Mouse (Mus musculus): Measurements from ENCODE around the gene Tpp1.
"Not testable (repeated sequence)": the region's sequence is repeated elsewhere in the genome, so short reads cannot be mapped to it uniquely, and the experiment has no call there.

Tpp1 gene

DNA sequence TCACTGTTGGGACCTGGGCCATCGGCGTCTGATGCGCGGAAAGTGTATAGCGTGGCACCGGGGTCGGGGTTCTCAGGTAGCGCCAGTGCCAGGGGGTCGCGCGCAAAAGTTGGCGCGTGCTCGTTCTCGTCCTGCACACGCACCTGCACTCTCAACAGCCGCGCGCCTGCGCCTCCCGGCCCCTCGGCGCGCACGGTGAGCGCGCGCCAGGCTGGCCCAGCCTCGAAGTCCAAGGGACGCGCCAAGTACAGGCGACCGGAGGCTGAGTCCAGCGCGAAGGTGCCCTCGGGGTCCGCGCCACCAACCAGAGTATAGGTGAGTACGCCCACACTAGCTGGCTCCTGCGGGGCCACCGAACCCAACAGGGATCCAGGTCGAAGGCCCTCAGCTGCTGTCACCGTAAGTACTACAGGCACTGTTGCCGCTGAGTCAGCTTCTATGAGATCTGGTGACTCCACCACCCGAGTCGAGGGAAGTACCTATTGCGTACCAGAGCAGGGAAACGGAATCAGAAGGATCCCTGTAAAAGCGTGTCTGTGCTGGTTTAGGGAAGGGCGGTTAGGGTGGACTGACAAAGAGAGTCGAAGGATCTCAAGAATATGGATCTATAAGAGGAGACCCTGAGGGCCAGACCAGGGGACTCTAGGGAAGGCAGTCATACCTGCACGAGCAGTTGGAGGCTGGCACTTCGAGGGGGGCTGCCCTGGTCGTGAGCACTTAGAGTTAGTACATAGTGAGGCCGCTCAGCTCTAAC lies 10.7 kb upstream of the Tpp1 start:
- in situ Hi-C loops (cut with MboI; ENCODE audit: low sequenced_read_pairs): no loop called here

DNA sequence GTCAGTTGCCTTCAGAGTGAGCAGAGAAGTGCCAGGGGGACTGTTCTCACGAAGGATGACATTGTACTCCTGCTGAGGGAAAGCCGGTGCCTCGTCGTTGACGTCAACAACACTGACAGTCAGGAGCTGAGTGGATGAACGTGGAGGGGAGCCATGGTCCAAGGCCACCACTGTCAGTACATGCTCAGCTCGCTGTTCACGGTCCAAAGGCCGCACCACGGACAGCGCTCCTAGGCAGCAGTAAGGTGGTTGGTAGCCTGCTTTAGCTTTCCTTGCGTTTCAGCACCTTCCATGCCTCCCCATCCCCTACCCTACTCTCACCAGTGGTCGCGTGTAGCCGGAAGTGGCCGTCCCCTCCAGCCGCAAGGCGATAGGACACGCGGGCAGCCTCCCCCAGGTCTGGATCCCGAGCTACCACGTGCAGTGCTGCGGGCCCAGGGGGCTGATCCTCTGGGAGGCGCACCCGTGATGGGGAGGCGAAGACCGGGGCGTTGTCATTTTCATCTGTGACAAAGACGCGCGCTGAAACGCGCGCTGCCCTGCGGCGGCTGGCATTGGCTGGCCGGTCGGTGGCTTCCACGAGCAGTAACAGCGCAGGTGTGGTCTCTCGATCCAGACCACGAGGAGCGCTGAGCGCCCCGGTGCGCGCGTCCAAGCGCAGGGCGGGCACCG lies 9.9 kb upstream of the Tpp1 start:
- in situ Hi-C loops (cut with MboI; ENCODE audit: low sequenced_read_pairs): no loop called here

DNA sequence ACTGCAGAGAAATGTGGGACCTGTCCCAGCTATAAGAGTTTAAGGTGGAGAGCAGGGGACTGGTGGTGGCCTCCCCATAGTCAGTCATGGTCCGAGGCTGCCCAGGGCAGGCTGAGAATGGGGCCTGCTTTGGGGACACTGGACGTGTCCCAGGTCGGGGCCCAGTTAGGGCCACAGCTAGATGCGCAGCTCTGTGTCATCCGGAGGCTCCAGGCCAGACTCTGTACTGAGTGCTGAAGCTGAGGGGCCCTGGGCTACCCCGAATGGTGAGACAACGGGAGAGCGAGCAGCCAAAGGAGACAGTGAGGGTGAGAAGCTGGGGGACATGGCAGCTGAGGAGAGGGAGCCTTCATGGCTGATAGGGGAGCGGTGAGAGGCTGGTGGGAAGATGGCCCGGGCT lies 1.2 kb upstream of the Tpp1 start:
- in situ Hi-C loops (cut with MboI; ENCODE audit: low sequenced_read_pairs): no loop called here

DNA sequence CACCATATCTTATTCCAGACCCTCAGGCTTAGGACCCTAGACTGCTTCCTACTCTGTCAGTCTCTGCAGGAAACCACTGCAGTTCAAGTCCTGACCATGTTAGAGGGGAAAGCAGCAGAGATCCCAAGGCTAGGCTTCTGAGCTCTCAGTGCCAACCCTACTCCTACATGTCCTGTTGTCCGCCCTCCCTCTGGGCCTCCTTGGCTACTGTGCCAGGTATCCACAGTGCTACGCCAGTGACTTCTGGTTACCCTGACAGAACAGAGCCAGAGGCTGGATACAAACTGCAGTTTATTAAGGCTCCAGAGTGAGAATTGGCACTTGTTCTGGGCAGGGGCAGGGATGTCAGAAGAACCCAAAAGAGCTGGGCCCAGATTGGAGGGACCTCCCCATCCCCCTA lies 681 bp upstream of the Tpp1 start:
- in situ Hi-C loops (cut with MboI; ENCODE audit: low sequenced_read_pairs): no loop called here

DNA sequence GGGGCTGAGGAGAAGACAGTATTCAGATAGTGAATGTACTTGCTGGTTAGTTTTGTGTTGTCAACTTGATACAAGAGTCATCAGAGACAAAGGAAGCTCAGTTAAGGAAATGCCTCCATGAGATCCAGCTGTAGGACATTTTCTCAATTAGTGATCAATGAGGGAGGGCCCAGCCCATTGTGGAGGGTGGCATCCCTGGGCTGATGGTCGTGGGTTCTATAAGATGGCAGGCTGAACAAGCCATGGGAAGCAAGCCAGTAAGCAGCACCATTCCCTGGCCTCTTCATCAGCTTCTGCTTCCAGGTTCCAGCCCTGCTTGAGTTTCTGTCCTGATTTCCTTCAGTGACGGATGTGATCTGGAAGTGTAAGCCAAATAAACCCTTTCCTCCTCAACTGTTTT lies 4.3 kb downstream of the Tpp1 start:
- in situ Hi-C loops (cut with MboI; ENCODE audit: low sequenced_read_pairs): no loop called here

DNA sequence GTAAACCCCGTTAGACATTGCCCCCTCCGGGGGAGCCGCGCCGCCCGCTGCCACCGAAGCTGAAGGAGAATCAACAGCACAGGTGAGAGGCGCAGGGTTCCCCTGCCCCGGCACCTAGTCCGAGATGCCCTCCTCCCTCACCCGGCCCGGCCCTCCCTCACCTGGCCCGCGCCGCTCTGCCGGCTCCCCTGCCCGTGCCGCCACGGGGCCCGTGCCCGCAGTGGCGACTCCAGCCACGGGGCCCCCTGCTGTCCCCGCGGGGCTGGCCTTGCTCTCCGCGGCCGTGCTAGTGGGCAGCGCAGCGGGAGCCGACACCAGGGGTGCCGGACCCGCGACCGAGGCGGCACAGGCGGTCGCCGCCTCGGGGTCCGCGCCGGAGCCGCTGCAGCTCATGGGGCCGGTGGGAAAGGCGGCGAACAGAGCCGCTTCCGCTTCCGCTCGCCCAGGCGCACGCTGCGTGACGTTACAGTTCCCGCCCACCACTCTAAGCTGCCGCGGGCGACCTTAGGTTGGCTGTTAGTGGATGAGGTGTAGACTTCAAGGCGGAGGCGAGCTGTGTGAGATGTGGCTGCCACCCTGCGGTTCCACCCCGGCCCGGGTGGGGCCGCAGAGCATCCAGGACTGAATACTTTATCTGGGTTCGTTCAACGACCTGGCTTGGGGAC lies 8.0 kb downstream of the Tpp1 start, which contains the start of gene Taf10:
TSS of gene Taf10 (minus strand) at position 436 of the 665 bp plus-strand sequence.
- in situ Hi-C loops (cut with MboI; ENCODE audit: low sequenced_read_pairs): no loop called here

DNA sequence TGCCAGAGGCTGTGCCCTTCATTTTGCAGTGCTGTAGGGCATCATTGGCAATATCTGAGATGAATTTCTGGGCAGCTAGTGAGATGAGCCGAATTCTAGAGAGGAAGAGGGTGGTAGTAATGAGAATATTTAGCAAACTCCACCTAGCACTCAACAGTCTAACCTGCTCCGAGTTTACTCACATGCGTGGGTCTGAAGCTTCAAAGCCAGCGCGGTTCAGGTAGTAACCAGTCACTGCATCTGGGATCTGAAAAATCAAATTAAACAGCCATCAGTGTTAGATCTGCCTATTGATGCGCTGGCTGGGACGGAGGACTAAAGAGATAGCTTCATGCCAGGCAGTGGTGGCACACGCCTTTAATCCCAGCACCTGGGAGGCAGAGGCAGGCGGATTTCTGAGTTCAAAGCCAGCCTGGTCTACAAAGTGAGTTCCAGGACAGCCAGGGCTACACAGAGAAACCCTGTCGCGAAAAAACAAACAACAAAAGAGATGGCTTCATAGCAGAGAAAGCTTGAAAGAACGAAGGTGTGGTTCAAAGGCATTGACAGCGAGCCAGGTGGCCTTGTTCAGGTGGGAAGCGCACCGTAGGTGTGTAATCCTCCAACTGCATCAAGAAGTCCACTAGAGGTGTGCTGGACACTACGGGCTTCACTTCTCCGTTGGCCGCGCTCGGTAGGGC lies 8.6 kb downstream of the Tpp1 start:
- in situ Hi-C loops (cut with MboI; ENCODE audit: low sequenced_read_pairs): not testable (repeated sequence)

DNA sequence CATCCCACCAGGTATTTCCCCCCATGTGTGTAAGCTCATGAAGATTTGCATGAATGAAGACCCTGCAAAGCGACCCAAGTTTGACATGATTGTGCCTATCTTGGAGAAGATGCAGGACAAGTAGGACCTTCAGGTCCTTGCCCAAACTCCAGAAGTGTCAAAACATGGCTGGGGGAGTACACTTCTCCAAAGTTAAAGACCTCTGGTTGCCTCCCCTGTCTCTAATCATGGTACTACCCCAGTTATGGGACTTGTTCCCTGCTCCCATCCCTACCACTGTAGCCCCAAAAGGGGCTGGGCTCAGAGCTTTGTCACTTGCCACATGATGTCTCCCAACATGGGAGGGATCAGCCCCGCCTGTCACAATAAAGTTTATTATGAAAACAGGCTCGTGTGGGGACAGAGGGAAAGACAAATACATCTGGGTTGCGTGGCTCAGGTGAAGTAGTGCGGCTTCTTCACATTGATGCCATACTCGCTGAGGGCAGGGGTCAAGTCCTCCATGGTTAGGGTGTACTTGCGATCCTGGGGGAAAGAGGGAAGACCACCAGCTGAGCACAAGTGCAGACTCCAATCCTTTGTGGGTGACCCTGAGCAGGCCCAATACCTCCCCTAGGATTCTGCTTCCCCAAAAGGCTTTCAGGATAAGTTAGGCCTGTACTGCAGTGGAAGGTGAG lies 9.4 kb downstream of the Tpp1 start:
- in situ Hi-C loops (cut with MboI; ENCODE audit: low sequenced_read_pairs): not testable (repeated sequence)

DNA sequence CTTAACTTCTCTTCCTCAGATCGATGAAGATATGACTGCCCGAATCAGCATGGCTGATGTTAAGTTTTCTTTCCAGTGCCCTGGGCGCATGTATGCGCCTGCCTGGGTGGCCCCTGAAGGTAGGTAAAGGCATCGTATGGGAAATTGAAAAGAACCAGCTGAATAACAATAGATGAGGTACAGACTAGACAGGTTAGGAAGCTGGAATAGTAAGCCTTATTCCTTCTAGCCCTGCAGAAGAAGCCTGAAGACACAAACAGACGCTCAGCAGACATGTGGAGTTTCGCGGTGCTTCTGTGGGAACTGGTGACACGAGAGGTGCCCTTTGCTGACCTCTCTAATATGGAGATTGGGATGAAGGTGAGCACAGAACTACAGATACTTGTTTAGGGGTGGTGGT lies 10.1 kb downstream of the Tpp1 start:
- in situ Hi-C loops (cut with MboI; ENCODE audit: low sequenced_read_pairs): no loop called here

DNA sequence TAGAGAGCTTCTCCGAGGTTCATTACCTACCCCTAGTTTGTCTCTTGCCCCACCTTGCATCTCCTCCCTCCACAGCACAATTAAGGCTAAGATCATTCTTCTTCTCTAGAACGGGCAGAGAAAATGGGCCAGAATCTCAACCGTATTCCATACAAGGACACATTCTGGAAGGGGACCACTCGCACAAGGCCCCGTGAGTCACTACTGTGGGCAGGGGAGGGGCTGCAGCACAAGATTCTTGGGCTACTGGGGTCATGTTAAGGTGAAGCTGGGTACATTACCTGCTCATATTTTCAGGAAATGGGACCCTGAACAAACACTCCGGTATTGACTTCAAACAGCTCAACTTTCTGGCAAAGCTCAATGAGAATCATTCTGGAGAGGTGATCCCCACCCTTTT lies 11.2 kb downstream of the Tpp1 start:
- in situ Hi-C loops (cut with MboI; ENCODE audit: low sequenced_read_pairs): no loop called here

DNA sequence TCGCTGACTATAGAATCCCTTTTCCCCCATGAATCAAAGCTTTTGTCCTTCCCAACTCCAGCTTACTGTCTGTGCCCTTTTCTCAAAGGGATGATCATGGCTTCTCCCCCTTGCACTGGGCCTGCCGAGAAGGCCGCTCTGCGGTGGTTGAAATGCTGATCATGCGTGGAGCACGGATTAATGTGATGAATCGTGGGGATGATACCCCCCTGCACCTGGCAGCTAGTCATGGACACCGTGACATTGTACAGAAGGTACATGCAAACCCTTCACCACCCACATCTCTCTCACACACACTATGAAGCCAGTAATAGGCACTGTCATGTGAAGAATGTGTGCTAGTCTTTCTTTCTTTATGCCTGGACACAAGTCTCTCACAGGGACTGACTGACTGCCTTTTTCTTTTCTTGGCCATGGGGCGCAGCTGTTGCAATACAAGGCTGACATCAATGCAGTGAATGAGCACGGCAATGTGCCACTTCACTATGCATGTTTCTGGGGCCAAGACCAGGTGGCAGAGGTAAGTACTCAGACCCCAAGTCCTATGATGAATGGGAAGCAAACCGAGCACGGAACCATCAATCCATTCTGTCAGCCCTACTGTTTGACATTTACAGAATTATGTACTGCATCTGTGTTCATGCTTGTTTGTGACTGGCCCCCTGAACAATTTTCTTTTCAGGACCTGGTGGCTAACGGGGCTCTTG lies 11.8 kb downstream of the Tpp1 start:
- in situ Hi-C loops (cut with MboI; ENCODE audit: low sequenced_read_pairs): no loop called here

DNA sequence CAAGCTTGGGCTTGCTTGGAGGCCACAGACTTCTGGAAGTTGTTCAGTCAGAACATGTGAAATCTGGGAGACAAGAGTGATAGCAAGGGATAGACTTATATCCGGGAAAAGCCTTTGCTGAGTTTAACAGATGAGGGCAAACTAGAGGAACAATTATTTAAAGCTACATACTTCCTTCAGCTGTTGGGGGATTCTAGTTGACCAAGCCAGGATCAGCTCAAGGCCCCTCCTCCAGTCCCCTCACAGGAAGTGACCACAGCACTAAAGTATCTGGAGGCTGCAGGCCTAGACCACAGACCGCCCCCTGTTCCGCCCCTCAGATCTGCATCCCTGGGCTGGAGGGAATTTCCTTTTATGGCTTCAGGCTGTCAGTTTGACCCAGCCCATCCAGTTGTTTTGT lies 13.1 kb downstream of the Tpp1 start:
- in situ Hi-C loops (cut with MboI; ENCODE audit: low sequenced_read_pairs): no loop called here

DNA sequence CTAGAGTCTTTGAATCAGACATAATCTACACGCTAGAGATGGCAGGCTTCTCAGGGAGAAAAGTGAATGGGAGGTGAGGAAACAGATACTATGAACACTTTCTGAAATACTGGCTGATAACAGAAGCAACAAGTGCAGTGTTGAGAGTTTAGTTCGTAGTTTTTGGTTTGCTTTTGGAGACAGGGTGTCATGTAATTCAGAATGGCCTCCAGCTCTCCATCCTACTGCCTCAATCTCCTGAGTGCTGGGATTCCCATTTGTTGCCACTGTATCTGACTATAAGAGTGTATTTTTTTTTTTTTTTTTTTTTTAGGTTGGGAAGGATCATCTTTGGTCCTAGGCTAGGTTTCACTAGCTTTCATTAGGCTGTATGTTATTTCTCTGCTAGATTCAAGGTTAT lies 13.7 kb downstream of the Tpp1 start:
- in situ Hi-C loops (cut with MboI; ENCODE audit: low sequenced_read_pairs): no loop called here

DNA sequence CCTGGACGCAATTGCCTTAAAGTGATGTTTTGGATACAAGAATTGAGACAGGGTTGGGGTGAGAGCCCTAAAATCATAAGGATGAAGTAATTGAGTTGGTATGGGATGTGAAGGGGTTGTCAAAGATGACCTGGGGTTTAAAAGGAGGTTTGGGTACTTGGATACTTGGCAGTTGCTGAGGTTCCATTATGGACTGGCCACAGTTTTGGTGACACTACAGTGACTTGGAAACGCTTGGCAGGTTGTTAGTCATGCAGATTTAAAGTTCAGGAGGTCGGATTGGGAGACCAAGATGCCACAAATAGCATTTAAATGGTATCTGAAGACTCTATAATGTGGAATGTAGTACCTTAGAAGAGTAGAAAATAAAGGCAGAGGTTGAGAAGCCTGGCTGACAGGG lies 14.4 kb downstream of the Tpp1 start:
- in situ Hi-C loops (cut with MboI; ENCODE audit: low sequenced_read_pairs): no loop called here

DNA sequence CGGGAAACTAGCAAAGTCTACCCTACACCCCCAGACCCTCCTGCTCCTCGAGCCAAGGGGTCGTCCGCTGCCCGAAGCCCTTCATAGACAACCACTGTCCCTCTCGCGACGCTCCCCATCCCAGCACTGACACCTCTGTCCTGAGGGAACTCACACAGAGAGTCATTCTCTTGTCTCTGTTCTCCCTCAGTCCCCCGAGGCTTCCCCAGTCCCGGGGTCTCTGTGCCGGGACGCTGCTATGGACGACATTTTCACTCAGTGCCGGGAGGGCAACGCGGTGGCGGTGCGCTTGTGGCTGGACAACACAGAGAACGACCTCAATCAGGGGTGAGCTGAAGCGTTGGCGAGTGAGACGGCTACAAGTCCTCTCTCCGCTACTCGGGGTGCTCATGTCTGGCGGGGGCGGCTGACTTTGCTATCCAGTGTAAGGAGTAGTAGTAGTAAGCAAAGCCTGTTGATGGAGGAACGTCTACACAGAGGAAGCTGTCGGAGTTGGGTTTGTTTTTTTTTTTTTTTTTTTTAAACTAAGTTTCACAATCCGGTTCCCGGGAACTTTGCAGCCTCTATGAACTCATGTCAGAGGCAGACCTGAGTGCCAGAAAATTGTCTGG lies 15.0 kb downstream of the Tpp1 start, which contains the start of gene Rrp8:
TSS of gene Rrp8 (minus strand) at position 475 of the 611 bp plus-strand sequence.
- in situ Hi-C loops (cut with MboI; ENCODE audit: low sequenced_read_pairs): no loop called here

DNA sequence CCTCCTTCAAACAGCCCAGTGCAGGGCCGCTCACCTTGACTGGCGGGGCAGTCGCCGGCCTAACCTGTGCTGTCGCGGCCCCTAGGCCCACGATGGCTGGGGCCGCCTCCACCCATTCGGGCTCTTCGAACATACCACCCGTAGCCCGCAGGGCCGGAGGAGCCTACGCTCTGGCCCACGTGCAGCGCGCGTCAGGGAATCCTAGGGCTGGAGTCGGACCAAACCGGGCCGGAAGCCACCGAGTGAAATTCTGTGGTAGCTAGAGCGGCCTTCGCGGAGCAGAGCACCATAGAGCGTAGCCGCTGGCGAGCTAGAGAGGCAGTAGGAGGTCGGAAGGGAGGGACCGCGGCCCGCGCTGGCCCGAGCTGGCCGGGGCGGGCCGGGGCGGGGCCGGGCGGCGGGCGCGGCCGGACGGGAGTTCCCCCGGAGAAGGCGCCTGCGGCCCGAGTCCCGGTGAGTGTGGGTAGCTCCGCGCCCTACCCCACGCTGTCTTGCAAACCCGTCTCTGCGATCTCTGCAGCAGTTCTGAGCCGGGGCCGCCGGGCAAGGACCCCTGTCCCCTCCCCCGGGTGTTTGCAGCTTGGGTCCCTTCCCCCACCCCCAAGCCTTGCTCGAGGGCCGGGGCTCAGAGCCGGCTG lies 15.7 kb downstream of the Tpp1 start, which contains the start of gene Ilk:
TSS of gene Ilk (plus strand) at position 329 of the 638 bp plus-strand sequence.
- in situ Hi-C loops (cut with MboI; ENCODE audit: low sequenced_read_pairs): no loop called here

DNA sequence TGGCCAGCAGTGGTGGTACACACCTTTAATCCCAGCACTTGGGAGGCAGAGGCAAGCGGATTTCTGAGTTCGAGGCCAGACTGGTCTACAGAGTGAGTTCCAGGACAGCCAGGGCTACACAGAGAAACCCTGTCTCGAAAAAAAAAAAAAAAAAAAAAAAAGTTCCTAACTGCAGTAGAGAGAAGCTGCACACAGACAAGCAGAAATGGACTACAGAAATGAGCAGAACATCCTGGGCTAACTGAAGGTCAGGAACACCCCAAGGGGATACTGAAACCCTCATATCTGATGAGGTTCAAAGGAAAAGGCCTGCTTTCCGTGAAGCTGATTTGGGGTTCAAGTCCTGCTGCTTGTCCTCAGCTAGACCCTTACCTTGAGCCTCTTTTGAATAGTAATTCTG lies 16.6 kb downstream of the Tpp1 start:
- in situ Hi-C loops (cut with MboI; ENCODE audit: low sequenced_read_pairs): not testable (repeated sequence)

DNA sequence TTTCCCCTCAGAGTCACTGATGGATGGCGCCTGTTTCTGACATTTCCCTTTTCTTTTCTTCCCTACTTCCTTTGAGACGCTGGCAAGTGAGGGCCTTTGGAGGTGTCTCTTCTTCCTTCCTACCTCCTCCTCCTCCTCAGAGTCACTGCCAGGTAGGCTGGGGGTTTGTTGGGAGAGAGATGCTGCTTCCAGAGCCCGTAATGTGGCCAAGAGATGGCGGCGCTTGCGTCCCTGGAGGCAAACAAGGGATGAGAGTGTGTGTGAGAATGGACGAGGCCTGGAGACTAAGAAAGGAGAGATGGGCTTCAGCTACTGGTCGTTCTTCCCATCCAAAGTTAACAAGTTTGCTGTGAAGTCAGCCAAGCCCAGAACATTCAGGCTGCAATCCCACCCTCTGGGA lies 17.2 kb downstream of the Tpp1 start:
- in situ Hi-C loops (cut with MboI; ENCODE audit: low sequenced_read_pairs): no loop called here

DNA sequence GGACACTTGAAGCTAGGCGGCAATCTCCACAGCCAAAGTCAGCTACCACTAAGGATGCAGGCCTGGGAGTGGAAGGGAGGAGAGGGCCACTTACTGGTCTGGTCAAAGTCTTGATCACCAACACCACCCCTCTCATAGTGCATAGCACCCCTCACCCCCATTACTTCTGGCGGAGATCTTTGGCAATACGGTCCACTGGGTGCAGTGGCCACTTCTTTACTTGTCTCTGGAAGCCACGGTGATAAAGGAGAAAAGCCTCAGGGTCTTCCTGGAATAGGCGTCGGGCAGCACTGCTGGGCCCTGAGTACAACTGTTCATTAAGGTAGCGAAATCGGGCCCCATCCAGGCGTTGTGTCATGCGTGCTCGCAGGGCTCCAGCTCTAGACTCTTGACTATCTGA lies 18.2 kb downstream of the Tpp1 start:
- in situ Hi-C loops (cut with MboI; ENCODE audit: low sequenced_read_pairs): no loop called here

All from CH12F3 (cell line).